Mouse (Mus musculus): ENCODE measurements around the gene Cpox. TPM values are rescaled to one million over a fixed set of nuclear protein-coding genes. Genes with fewer than 3 reads are reported as not detected.

The Cpox gene
- polyA plus RNA-seq, 1 experiment: 29.8 TPM

DNA sequence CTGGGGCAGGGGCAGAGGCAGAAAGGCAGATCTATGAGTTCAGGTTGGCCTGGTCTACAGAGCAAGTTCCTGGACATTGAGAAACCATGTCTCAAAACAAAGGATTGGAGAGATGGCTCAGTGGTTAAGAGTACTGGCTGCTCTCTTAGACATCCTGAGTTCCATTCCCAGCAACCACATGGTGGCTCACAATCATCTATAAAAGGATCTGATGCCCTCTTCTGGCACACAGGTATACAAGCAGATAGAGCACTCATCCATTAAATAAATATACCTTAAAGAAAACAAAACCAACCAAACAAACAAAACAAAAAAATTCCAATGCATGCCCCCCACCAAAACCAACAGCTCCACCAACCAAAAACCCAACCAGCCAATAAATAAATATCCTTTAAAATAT, 14.4 kb downstream of the Cpox start:
- TF ChIP-seq POLR2A (IDR thresholded peaks at IDR 0.05; ENCODE audit: low read depth, low read length): no peak
- no peak for TF ChIP-seq CTCF (conservative IDR thresholded peaks at IDR 0.05; ENCODE audit: insufficient read depth, insufficient read length, low read depth, low read length)
- peak; percentile 27 for DNase-seq
- peaks cover 3% of the 10 kb centered on the region; the same call in 1 of the 2 replicates for H3K36me3 ChIP-seq (ENCODE audit: control insufficient read depth, insufficient read depth, low read length)
- no peak overlapping the region for H3K4me3 ChIP-seq (ENCODE audit: insufficient read depth, low read depth, low read length)
- no peaks in the 10 kb centered on the region for H3K27me3 ChIP-seq (replicated peaks; ENCODE audit: control insufficient read depth, insufficient read depth, low read length)
- no peaks in the 10 kb centered on the region for H3K4me1 ChIP-seq (ENCODE audit: control insufficient read depth, insufficient read depth, low read length)
- H3K27ac ChIP-seq (ENCODE audit: insufficient read depth, low read depth, low read length): no peak overlapping the region

DNA sequence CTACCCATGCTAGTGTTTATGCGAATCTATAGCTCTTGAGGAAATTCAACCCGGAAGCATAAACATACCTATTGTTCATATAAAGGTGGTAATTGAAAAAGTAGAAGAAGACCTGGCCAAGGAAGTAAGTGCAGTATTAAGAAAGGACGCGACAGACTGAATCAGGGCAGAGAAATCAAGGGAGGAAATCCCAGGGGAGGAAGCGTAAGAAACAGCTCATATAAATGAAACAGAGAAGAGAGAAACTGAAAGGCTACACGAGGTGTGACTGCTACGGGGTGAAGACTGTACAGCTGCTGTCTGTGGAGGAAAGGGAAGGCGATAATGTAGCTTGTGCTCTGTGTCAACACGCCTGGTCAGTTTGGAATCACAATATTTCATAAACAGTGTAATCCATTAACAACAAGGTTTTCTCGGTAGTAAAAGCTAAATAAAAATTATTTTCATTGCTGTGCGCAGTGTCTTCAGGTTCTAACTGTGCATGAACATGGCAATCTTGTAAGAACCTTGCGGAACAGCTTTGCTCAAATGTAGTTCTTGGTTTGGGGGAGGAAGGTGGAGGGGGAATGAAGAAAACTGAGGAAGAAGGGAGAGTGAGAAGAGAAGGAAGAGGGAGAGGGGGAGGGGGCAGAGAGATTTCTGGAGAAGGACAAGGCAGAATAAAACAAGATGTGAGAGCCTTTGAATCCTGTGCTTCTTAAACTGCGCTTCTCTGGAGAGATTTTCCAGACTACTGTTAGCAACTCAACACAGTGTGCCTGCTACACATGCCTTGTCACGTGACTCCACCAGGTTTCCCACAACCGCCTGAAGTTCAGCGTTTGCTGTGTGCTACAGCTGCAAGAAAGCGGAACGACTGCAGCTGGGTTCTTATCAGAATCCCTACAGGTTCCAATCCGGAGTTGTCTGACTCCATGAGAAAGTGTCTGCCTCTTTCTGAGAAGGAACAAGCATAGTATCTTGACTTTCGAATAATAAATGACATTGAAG, 15.8 kb downstream of the Cpox start:
- H3K4me3 ChIP-seq (ENCODE audit: insufficient read depth, low read depth, low read length): no peak overlapping the region
- 66% methylated on average over 20 of the region's 20 CpGs for WGBS
- no peak for DNase-seq

DNA sequence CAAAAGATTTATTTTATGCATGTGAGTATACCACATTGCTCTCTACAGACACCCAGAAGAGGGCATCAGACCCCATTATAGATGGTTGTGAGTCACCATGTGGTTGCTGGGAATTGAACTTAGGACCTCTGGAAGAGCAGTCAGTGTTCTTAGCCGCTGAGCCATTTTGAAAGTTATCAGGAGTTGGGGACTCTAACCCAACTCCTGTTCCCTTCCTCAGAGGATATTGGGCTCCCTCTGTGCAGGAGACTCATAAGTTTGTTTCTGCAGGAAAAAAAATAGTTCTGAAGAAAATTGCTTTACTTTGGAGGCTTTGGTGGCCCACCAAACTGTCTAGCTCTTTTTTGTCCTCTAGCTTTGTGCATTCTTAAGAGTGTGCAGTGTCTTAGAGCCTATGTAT, 18.4 kb downstream of the Cpox start:
- 97% methylated on average over 1 of the region's 1 CpGs for WGBS
- Histone ChIP-seq H3K36me3 (ENCODE audit: control insufficient read depth, insufficient read depth, low read length) (no peaks in the 10 kb centered on the region), H3K4me3 (ENCODE audit: insufficient read depth, low read depth, low read length) (no peak overlapping the region), H3K27ac (ENCODE audit: insufficient read depth, low read depth, low read length) (no peak overlapping the region), H3K4me1 (ENCODE audit: control insufficient read depth, insufficient read depth, low read length) (no peaks in the 10 kb centered on the region), H3K27me3 (replicated peaks; ENCODE audit: control insufficient read depth, insufficient read depth, low read length) (no peaks in the 10 kb centered on the region)
- TF ChIP-seq CTCF (conservative IDR thresholded peaks at IDR 0.05; ENCODE audit: insufficient read depth, insufficient read length, low read depth, low read length) (no peak), POLR2A (IDR thresholded peaks at IDR 0.05; ENCODE audit: low read depth, low read length) (no peak)
- DNase-seq: no peak

More for the DNA sequence above, 15.8 kb downstream of the Cpox start:
- no peak overlapping the region for H3K27ac ChIP-seq (ENCODE audit: insufficient read depth, low read depth, low read length)
- no peaks in the 10 kb centered on the region for H3K4me1 ChIP-seq (ENCODE audit: control insufficient read depth, insufficient read depth, low read length)
- no peaks in the 10 kb centered on the region for H3K27me3 ChIP-seq (replicated peaks; ENCODE audit: control insufficient read depth, insufficient read depth, low read length)
- TF ChIP-seq POLR2A (IDR thresholded peaks at IDR 0.05; ENCODE audit: low read depth, low read length) (no peak), CTCF (conservative IDR thresholded peaks at IDR 0.05; ENCODE audit: insufficient read depth, insufficient read length, low read depth, low read length) (no peak)
- no peaks in the 10 kb centered on the region; the same call in 1 of the 2 replicates for H3K36me3 ChIP-seq (ENCODE audit: control insufficient read depth, insufficient read depth, low read length)

DNA sequence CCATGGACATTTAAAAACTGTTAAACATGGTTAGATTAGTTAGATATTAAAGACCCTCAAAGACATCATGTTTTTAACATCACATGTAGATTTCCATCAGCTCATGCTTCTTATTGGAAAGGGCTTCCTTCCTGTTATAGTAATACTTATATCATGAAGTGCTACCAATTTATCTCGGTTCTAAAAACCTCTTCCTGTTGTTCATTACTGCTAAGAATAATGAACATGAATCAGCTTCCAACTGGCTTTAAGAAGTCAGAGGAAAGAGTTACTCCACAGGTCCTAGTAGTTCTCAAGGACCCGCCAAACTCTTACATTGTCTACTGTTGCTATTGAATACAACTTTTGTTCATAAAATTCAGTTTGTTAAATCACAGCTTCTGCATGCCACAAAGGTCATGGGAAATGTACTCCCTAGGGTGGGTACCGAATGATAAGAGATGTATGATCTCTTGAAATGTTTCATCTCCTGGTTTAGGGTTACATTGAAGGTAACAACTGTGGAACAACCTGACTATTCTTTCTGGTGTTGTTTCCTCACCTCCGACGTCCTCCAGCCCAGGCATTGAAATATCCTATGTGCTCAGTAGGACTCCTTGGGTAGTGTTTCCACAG, 19.6 kb downstream of the Cpox start:
- no peaks in the 10 kb centered on the region for H3K27me3 ChIP-seq (replicated peaks; ENCODE audit: control insufficient read depth, insufficient read depth, low read length)
- H3K4me3 ChIP-seq (ENCODE audit: insufficient read depth, low read depth, low read length): no peak overlapping the region
- no peak overlapping the region for H3K27ac ChIP-seq (ENCODE audit: insufficient read depth, low read depth, low read length)
- WGBS: 68% methylated on average over 5 of the region's 5 CpGs
- H3K36me3 ChIP-seq (ENCODE audit: control insufficient read depth, insufficient read depth, low read length): no peaks in the 10 kb centered on the region
- DNase-seq: no peak
- no peak for TF ChIP-seq POLR2A (IDR thresholded peaks at IDR 0.05; ENCODE audit: low read depth, low read length)
- TF ChIP-seq CTCF (conservative IDR thresholded peaks at IDR 0.05; ENCODE audit: insufficient read depth, insufficient read length, low read depth, low read length): no peak
- H3K4me1 ChIP-seq (ENCODE audit: control insufficient read depth, insufficient read depth, low read length): no peaks in the 10 kb centered on the region

DNA sequence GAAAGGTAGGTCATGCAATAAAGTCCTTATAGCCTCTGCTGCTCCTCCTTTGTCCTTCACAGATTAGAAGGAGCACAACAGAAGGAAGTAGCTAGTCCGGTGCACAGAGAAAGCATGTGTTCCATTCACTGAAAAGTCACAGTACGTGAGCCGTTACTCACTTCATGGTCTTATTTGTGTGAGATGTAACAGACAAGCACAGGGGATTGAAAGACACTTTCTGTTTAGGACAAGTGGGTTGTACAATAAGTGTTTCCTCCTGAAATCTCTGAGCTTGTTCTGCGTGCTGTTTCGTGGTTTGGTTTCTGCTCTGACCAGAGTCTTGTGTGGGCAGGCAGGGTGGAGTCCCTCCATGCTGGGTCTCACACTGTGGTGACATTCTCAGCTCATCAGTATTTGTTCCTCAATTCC, 20.2 kb downstream of the Cpox start:
- DNase-seq: no peak
- TF ChIP-seq CTCF (conservative IDR thresholded peaks at IDR 0.05; ENCODE audit: insufficient read depth, insufficient read length, low read depth, low read length) (no peak), POLR2A (IDR thresholded peaks at IDR 0.05; ENCODE audit: low read depth, low read length) (no peak)
- 86% methylated on average over 5 of the region's 5 CpGs for WGBS
- Histone ChIP-seq H3K27ac (ENCODE audit: insufficient read depth, low read depth, low read length) (no peak overlapping the region), H3K27me3 (replicated peaks; ENCODE audit: control insufficient read depth, insufficient read depth, low read length) (no peaks in the 10 kb centered on the region), H3K36me3 (ENCODE audit: control insufficient read depth, insufficient read depth, low read length) (no peaks in the 10 kb centered on the region), H3K4me3 (ENCODE audit: insufficient read depth, low read depth, low read length) (no peak overlapping the region), H3K4me1 (ENCODE audit: control insufficient read depth, insufficient read depth, low read length) (no peaks in the 10 kb centered on the region)

DNA sequence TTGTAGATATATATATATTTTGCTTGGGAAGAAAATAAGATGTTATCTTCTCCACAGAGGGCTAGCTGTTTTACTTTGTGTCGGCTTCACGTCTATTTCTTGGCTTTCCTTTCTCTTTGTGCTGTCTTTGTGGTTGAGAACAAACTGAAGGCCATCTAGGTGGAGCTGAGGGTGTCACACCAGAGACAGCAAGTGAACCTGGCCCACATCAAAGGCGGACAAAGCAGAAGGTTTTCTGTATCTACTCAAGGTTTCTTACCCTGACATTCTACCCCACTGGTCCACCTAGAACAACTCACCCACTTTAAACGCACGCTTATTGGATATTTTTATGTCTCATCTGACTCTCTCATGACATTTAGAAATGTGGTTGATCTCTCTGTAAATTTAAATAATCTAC, 24.0 kb downstream of the Cpox start:
- WGBS: 89% methylated on average over 5 of the region's 5 CpGs
- no peaks in the 10 kb centered on the region for H3K27me3 ChIP-seq (replicated peaks; ENCODE audit: control insufficient read depth, insufficient read depth, low read length)
- DNase-seq: no peak
- no peak overlapping the region for H3K27ac ChIP-seq (ENCODE audit: insufficient read depth, low read depth, low read length)
- TF ChIP-seq CTCF (conservative IDR thresholded peaks at IDR 0.05; ENCODE audit: insufficient read depth, insufficient read length, low read depth, low read length) (no peak), POLR2A (IDR thresholded peaks at IDR 0.05; ENCODE audit: low read depth, low read length) (no peak)
- no peaks in the 10 kb centered on the region for H3K4me1 ChIP-seq (ENCODE audit: control insufficient read depth, insufficient read depth, low read length)
- no peak overlapping the region for H3K4me3 ChIP-seq (ENCODE audit: insufficient read depth, low read depth, low read length)
- H3K36me3 ChIP-seq (ENCODE audit: control insufficient read depth, insufficient read depth, low read length): no peaks in the 10 kb centered on the region

DNA sequence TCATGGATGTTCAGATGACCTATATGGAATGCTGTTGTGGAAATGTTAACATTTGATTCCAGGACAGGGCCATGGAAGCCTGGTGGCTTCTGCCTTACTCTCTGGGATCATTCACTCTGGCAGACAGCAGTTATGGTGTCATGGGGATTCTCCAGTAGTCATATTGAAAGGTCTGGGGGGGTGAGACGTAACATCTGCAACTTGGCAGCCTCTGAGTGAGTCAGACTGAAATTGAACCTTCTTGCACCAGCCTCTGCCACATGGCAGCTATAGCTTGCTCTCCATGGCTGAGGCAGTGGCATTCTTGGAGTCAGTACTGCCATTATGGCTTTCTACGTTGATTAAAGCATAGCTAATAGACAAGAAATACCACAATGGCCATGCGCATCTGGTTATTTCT, 26.7 kb downstream of the Cpox start:
- 91% methylated on average over 3 of the region's 3 CpGs for WGBS

More for the DNA sequence above, 26.7 kb downstream of the Cpox start:
- Histone ChIP-seq H3K36me3 (ENCODE audit: control insufficient read depth, insufficient read depth, low read length) (no peaks in the 10 kb centered on the region), H3K4me1 (ENCODE audit: control insufficient read depth, insufficient read depth, low read length) (no peaks in the 10 kb centered on the region), H3K27ac (ENCODE audit: insufficient read depth, low read depth, low read length) (no peak overlapping the region), H3K27me3 (replicated peaks; ENCODE audit: control insufficient read depth, insufficient read depth, low read length) (no peaks in the 10 kb centered on the region), H3K4me3 (ENCODE audit: insufficient read depth, low read depth, low read length) (no peak overlapping the region)
- DNase-seq: no peak
- TF ChIP-seq POLR2A (IDR thresholded peaks at IDR 0.05; ENCODE audit: low read depth, low read length) (no peak), CTCF (conservative IDR thresholded peaks at IDR 0.05; ENCODE audit: insufficient read depth, insufficient read length, low read depth, low read length) (no peak)
